Mouse (Mus musculus): ENCODE data around the gene Yars. TPM values are rescaled to one million over a fixed set of nuclear protein-coding genes. Genes with fewer than 3 reads are reported as not detected.

The Yars gene
- total RNA-seq, 1 experiment from 2014 or later: 96.4 TPM

DNA sequence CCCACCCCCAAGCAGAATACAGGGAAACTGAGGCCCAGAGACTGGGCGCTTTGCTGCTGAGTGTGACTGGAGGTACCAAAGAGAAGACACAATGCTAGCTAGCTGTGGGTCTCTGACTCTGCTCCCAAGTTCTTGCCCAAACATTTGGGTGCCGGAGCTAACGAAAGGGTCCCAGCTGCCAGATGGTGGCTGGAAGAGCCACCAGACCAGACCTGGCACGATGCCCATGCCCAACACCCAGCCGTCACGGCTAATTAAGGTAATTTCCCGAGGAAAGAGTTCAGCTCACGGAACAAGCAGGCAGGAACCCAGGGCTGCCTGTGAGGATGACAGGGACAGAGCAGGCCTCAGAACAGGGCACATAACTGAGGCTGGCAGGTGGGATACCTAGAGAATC is 38.4 kb downstream of the Yars start:
- no peak for DNase-seq

DNA sequence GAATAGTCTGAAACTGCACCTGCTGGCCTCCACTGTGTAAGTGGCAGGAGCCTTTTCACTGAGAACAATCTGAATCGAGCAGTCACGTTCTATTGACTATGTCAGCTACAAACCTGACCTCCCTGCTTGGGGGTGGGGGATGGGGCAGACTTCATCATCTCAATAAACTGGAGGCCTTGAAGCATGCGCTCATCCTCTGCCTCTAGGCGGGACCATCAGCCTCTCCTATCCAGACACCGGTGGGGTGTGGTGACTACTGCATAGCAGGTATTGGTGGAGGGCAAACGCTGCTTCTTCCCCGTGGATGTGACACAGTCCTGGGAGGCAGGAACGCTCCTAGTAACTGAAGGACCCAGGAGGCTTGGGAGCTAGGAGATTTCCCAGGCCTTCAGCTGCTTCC is 41.4 kb downstream of the Yars start:
- DNase-seq: no peak

DNA sequence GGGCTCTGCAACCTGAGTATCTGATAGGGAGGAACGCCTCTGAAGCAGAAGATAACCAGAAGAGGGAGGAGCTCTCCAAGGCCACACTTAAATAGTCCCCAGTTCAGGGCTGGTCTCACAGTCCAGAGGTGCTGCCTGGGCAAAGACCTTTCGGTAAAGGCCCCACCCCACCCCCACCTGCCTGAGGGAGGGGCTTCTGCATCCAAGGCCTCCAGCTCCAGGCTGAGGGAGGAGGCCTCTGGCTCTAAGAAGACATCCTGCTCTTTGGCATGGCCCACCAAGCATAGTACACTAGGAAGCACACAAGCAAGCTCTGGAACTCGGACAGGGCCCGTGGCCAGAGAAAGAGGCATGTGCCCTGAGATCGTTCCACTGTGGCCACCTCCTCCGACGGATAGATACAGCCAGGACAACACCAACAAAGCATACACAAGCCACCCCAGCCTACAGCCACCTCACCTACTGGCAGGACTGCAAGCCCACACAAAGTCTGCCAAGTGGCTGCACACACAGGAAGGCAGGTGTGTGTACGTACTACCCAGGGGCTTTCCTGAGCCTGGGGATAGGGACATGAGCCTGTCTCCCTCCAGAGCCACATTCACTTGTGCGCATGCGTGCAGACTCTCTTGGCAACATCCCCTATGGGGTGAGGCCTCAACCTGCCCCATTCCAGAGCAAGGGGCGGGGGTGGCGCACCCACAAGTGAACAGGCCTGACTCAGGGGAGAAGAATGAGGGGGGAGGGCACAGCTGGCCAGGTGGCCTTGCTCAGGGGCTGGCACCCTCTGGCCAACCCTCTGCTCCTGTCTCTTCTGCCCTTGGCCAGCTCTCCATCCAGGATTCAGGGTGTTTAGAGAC is 42.3 kb downstream of the Yars start:
- DNase-seq: peak; percentile 59

DNA sequence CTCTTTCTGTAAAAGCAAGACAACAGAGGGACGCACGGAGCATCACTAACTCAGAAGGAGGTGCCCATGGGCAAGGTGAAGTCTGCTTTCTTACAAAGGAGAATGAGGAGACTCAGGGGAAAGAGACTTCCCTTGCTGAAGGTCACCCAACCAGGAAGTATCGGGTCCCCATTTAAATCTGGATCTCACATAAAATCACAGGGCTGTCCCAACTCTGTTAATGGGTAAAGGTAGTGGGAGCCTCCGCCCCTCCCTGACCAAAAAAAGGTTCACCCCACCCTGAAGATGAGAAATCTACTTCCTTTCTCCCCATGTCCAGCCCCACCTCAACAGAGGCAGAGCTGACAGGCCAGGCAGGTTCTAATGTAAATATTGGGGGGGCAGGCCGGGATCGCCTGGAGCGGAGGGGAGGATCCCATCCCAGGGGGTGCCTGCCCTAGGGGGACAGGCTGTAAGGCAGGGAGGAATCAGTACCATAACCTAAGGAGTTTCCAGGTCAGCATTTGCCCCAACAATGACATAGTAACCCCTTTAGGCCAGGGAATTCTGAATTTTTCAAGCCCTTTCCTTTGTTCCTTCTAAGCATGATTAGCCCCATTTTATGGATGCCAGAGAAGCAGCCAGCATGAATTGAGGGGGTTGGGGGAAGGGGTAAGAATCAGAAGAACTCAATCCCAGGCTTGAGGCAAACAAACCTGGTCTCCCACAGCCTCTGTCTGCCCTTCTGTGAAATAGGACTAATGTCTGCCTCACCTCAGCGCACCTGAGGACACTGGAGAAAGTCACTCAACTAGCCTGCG is 43.2 kb downstream of the Yars start:
- no peak for DNase-seq

DNA sequence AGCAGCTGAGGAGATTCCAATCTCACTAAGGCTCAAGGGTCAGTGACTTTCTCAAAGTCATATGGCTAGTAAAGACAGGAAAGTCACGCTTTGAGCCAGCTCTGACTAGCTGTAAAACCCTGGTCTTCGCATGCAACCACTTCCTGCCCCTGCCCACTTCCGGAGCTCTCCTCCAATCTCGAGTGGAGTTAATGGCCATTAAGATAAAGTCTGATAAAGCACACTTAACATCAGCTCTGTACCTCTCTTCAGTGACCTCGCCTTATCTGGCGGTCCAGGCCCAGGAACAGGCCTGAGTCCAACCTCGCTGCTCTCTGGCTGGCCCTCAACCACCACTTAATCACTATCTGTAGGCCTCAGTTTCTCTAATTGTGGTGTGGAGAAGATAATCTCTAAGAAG is 44.9 kb downstream of the Yars start:
- no peak for DNase-seq

DNA sequence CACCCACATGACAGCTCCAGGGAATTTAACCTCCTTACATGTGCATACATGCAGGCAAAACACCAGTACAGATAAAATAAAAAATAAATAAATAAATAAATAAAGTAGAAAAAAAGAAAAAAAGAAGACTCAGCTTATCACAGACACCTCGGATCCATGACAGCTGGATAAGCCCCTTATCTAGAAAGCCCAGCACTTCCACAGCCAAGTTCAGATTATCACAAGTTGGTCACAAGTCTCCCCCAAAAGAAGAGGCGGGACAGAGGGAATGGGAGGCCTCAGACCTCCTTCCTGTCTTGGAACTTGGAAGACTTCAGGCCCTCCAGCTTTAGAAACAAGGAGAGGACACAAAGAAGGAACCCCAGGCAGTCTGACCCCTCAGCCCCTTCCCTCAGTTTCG is 45.6 kb downstream of the Yars start:
- no peak for DNase-seq

DNA sequence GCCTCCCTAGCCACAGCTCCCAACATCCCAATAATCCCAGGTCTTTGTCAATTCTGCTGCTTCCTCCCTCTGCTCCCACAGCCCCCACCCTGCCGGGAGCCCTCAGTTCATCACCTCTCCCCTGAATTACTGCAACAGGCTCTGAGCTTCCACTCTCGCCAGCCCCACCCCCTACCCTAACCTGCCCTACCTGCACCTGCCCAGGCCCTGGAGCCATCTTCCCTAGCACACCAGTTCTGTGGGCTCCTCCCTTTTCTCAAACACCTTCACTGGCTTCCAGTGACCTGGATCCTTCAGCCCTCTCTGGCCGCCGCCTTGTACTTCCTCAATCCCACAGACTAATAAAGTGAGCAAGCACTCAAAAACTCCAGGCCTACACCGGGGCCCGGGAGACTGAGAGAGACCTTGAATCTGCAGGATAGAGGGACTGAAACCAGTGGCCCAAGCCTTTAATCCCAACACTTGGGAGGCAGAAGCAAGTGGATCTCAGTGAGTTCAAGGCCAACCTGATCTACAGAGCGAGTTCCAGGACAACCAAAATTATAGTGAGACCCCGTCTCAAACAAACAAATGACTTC is 46.8 kb downstream of the Yars start:
- DNase-seq: no peak

DNA sequence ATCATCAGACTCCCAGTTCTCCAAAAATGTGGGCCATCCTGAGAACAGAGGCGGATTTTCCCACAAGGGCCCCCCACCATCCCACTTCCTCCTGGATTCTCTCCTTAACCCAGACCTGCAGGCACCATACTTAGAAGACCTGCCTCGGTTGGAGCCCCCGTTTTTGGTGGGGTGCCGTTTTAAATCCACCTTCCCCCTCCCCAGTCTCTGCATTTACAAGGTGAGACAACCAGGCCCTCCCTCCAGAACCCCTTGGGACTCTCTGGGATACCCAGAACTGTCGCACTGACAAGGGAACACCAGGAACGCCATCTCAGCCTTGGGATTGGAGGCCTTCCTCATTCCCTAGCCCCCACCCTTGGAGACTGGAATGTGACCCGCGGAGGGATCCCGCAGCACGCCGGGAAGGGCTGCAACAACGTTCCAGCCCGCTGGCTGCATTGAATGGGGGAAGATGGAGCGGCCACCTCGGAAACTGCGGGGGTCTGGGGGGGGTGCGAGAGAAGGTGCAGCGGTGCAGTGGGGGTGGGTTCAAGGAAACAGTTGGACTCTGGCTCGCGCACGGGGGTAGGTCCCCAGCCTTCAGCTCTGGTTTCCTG is 48.4 kb downstream of the Yars start:
- DNase-seq: no peak

DNA sequence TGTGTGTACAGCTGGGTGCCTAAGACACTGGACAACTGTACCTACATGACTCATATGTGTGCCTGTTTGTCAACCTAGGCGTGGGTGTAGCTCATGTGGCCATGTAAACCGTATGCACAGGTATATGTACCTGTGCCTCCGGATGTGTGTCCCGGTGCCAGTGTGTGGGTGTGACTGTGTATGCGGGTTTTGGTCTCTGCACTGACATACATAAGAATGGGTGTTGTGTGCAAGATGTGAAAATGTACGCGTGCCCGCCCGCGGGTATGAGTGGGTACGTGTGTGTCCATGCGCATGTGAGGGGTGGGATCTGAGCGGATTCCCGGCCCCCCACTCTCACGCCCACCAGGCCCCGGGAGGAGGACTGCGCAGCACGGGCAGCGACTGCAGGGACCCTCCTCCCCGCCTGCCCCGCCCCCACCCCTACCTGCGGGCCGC is 49.0 kb downstream of the Yars start:
- no peak for DNase-seq

DNA sequence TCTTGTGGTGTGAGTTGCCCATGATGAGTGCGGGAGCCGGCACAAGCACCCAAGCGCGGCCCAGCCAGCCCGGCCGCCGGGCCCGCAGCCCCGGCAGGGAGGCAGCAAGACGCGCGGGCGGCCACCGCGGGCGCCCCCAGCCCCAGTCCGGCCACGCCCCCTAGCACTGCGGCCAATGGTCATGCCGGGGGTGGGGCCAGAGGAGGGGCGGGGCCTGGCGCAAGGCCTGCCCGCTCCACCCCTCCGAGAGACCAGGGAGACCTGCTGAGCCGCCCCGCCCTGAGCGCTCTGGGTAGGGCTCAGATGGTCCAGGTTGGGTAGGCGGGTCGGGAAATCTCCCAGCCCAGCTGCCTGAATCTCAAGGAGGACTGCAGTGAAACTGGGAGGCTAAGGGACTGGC is 49.5 kb downstream of the Yars start:
- DNase-seq: peak; percentile 75

DNA sequence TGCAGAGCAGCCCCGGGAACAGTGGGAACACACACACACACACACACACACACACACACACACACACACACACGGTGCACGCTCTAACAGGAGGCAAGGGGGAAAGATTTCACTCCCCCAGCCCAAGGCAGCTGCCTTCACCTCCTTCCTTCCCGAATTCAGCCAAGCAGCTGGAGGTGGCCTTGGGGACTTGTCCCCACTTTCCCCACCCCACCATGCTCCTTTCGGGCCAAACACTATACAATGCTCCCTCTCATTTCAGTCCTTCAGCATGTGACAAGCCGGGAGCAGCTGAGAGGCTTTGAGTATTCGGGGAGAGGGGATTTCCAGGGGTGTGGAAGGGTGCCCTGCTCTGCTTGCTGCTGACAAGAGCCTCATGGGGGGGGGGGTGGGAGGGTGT is 52.3 kb downstream of the Yars start:
- DNase-seq: no peak

DNA sequence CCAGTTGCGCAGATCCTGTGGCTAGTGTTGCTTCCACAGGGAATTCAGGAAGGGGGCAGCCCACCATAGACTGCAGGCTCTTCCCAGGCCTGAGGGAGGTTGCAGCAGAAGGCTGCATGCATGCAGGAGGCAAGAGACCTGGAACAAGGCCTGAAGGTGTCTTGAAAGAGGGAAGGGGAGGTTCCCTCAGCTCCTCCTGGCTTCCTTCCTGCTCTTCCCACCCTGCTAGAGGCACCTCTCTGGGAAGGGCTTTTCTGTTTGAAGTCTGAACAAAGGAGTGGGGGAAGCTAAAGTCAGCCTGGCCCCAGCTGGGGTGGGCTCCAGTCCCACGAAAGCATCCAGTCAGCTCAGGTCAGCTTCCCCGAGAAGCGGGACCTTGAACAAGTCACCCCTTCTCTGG is 52.8 kb downstream of the Yars start:
- no peak for DNase-seq

DNA sequence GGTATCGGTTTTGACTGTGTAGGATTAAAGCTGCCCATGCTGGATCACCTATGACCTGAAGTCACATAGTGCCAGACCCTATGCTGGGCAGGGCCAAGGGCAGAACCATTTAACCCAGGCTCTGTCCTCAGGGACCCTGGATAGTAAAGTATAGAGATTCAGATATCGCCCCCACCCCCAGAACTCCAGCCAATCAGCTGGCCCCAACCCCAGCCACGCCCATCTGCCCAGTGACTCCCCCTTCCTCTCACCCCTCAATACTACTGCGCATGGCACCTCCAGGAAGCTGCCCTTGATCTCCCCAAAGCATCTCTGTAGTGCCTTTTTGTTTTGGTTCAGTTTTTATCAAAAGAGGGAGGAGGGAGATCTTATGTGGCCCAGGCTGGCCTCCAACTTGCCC is 53.2 kb downstream of the Yars start:
- no peak for DNase-seq

DNA sequence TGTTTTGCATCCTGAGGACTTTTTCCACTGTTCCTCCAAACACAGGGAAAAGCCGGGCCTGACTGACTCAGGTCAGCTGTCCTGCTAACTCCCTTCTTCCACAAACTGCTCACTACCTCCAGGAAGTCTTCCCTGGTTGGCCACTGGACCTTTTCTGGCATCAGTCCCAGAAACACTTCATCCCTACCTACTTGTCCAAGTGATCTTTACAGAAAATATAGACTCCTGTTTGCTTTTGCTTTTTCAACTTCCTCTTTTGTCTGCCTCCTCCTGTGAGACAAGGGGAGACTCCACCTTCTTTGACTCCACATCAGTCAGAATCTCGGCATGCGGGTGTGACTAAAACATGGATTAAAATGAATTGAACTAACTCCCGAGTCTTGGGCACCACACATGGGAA is 55.2 kb downstream of the Yars start:
- DNase-seq: no peak

DNA sequence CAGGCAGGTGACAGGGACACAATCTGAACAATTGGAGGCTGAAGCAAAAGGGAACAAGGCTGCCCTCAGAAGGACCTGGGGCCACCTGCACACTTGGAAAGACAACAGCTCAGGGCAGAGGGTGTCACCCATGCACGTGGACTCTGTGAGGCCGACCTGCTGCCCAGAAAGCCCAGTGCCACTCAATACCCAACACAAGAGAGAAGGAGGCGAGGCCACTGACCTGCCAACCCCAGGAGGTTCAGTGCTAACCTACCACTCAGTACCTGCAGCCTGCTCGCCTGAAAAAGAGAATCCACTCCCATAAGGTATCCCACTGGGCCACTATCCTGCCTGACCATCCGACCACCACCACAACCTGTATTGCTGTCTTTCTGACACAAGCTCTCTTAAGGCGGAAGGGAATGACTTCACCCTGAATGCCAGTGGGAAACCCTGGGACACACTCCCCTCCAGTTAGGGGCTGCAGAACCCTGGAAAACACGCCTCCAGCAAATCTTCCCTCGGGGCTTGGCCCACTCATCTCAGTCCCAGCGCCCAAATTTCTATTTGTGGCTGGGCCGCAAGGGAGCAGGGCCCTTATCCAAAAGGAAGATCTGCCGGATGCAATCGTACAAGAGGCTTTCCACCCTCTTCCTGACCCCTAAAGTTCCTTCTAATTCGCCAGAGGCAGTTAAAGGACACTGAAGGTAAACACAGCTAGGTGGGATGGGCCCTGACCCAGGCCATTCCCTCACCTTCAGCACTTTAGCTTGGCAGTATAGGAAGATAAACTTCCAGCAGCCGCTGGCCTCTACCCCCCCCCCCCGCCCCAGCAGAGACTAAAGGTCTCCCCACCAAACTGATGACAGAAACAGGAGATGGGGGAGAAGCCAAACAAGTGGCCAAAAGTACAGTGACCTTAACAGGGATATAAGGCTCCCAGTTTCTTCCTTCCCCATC is 57.1 kb downstream of the Yars start:
- no peak for DNase-seq

DNA sequence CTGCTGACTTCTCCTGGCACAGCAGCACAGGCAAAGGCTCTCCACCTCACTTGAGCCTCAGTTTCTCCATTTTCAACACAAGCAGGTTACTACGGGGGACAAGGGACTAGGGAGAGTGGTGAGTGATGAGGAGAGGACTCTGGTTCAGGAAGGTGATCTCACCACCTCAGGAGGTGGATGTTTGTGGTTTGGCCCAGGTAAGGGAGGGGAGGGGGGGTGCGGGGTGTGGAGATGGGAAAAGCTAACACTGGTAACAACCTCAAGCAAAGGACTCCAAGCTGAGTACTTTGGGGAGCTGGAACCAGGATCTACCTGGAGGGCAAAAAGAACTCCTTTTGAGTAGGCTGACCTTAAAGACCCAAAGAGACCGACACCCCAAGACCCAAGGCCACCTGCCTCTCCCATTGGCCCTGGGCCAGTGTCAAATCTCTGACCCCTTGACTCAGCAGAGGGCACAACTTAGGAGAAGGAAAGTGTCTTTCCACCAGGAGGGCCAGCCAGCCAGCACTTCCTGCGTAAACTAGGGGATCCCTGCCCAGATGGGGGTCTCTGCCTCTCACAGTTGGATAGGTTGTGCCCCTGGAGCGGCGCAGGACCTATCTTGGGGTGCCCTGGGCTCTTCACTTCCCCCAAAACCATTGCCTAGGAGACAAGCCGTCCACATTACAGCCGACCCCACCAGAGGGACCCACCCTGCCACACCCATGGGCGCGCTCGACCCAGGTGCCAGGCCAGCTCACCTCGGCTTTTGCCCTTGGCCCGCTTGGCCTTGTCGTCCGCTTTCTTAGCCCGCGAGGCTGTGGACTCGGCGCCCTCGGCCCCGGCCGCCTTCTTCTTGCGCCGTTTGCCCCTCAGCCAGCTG is 58.1 kb downstream of the Yars start:
- DNase-seq: peak; percentile 41

DNA sequence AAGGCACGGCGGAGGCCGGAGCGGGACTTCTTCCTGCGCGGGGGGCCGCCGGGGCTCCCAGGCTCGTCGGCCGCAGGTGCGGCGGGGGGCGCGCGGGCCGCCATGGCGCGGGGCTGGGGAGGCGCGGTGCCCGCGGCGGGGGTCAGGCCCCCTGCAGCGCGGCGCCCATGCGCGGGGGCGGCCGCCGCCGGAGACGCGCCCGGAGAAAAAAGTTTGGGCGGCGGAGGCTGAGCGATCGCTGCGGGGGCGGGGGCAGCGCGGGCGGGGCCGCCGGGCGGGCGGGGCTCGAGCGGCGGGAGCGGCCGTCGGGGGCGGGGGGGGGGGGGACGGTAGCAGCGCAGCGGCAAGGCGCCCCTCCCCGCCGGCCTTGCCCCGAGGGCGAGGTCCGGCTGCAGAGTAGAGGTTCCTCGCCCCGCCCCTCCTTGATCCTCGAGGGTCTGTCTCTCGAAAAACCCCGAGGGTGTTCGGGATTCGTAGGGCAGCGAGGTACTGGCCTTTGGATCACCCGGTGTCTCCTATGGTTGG is 58.7 kb downstream of the Yars start:
- DNase-seq: peak; percentile 63

DNA sequence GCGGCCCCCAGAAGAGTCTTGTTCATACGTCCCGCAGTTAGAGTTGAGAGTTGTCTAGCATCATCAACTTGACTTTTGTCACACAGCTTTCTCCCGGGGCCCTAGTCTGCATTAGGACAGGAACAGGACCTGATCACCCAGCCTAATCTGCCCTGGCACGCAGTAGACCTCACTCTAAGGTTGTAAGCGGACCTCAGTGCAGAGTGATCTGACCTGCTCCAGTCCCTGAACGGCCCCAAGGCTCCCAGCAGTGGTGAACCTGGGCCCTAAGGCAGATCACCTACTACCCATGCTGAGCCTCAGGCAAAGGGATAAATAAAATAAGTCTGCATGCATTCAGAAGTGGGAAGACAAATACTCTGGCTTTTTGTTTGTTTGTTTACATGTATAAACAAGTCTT is 59.7 kb downstream of the Yars start:
- no peak for DNase-seq

DNA sequence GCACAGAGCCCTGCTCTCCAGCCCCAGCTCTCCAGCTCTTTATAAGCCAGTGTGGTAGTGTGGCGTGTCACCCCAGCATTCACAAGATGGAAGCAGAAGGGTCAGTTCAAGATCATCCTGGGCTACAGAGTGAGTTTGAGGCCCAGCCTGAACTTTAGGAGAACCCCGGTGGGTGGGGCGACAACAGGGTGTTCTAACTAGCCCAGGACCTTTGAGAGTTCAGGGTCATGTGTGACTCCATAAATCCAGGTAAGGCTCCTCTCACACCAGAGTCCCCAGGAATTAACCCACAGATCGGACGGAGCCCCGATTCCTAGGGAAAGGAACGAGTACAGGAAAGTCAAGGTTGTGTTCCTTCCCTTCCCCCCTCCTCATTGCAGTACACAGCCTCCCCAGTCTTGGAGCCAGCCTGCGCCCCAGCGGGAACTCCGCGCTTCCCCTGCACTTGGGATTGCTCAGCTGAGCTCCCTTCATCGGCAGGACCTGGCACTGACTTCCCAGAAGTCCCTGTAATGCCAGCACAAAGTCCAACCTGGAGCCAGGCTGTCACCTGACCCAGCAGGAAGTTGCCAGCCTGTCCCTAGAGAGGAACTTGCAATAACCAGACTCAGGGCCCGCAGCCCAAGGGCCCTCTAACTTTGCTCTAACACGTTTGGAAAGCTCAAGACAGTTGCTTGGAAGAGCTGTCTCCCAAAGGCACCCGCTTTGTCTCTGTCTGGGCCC is 61.4 kb downstream of the Yars start:
- peak; percentile 42 for DNase-seq

All from adrenal gland, postnatal 25 days (tissue).